Mouse (Mus musculus): ENCODE data around the gene Srpk2. TPM values are rescaled to one million over a fixed set of nuclear protein-coding genes. Genes with fewer than 3 reads are reported as not detected.

The Srpk2 gene
- polyA plus RNA-seq, 1 experiment: 71.2 TPM

- no peaks in the 10 kb centered on the region for H3K27me3 ChIP-seq (ENCODE audit: control insufficient read depth, insufficient read depth, low read length, poor library complexity, severe bottlenecking)
- no peaks in the 10 kb centered on the region for H3K4me1 ChIP-seq (ENCODE audit: control insufficient read depth, insufficient read depth, low read length)
- TF ChIP-seq CTCF (IDR thresholded peaks at IDR 0.05; ENCODE audit: low read depth, low read length): no peak
- TF ChIP-seq EP300 (IDR thresholded peaks at IDR 0.05; ENCODE audit: insufficient read depth, low read depth, low read length): no peak
- TF ChIP-seq POLR2A (IDR thresholded peaks at IDR 0.05; ENCODE audit: insufficient read depth, low read length): no peak
- H3K9ac ChIP-seq (ENCODE audit: low read depth, poor library complexity, severe bottlenecking): no peak overlapping the region
- H3K36me3 ChIP-seq (ENCODE audit: control insufficient read depth, insufficient read depth, low read length, poor library complexity, severe bottlenecking): no peaks in the 10 kb centered on the region
- no peak overlapping the region for H3K27ac ChIP-seq (ENCODE audit: insufficient read depth, low read length)
- H3K4me3 ChIP-seq (ENCODE audit: low read depth, low read length): no peak overlapping the region
- no peaks in the 10 kb centered on the region for H3K9me3 ChIP-seq (replicated peaks; ENCODE audit: control insufficient read depth, insufficient read depth, low read length, poor library complexity, severe bottlenecking)
Observed at GRCm38 (mm10) chr5:23620621-23621020, 63.8 kb downstream of the Srpk2 start.

DNA sequence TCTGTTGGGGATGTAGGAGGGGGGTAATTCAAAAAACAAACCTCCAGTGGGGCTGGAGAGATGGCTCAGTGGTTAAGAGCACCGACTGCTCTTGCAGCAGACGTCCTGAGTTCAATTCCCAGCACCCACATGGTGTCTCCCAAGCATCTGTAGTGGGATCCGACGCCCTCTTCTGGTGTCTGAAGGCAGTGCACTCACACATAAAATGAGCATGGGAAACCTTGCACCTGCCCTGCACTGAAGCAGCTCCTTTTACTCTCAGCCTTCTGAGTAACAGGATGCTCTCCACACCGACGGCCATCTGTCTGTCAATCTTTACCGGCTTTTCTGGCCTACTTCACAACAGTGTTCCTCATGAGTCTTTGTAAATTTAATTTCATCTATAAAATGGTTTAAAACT lies 65.8 kb downstream of the Srpk2 start:
- no peak overlapping the region for H3K4me3 ChIP-seq (ENCODE audit: low read depth, low read length)
- no peaks in the 10 kb centered on the region for H3K4me1 ChIP-seq (ENCODE audit: control insufficient read depth, insufficient read depth, low read length)
- no peak overlapping the region for H3K27ac ChIP-seq (ENCODE audit: insufficient read depth, low read length)
- no peak overlapping the region for H3K9ac ChIP-seq (ENCODE audit: low read depth, poor library complexity, severe bottlenecking)
- TF ChIP-seq CTCF (IDR thresholded peaks at IDR 0.05; ENCODE audit: low read depth, low read length) (peak; percentile 44), EP300 (IDR thresholded peaks at IDR 0.05; ENCODE audit: insufficient read depth, low read depth, low read length) (no peak)
- H3K9me3 ChIP-seq (replicated peaks; ENCODE audit: control insufficient read depth, insufficient read depth, low read length, poor library complexity, severe bottlenecking): no peaks in the 10 kb centered on the region
- no peaks in the 10 kb centered on the region for H3K36me3 ChIP-seq (ENCODE audit: control insufficient read depth, insufficient read depth, low read length, poor library complexity, severe bottlenecking)
- no peaks in the 10 kb centered on the region for H3K27me3 ChIP-seq (ENCODE audit: control insufficient read depth, insufficient read depth, low read length, poor library complexity, severe bottlenecking)

DNA sequence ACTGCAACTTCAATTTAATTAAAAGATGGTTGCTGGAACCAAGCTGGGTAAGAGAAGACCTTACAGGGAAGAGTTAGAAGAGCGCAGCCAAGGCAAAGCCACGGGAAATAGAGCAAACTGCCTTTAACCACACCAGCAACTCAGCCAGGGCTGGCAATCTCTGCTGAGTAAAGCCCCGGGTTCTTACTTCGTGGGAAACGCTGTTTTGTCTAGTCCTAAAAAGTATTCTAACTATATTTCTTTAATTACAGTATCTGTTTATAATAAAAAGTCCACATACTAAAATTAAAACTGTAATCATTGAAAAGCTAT lies 67.4 kb downstream of the Srpk2 start:
- no peaks in the 10 kb centered on the region for H3K36me3 ChIP-seq (ENCODE audit: control insufficient read depth, insufficient read depth, low read length, poor library complexity, severe bottlenecking)
- no peak overlapping the region for H3K9ac ChIP-seq (ENCODE audit: low read depth, poor library complexity, severe bottlenecking)
- no peaks in the 10 kb centered on the region for H3K9me3 ChIP-seq (replicated peaks; ENCODE audit: control insufficient read depth, insufficient read depth, low read length, poor library complexity, severe bottlenecking)
- H3K4me1 ChIP-seq (ENCODE audit: control insufficient read depth, insufficient read depth, low read length): no peaks in the 10 kb centered on the region
- no peak overlapping the region for H3K27ac ChIP-seq (ENCODE audit: insufficient read depth, low read length)
- H3K4me3 ChIP-seq (ENCODE audit: low read depth, low read length): no peak overlapping the region
- TF ChIP-seq EP300 (IDR thresholded peaks at IDR 0.05; ENCODE audit: insufficient read depth, low read depth, low read length) (no peak), POLR2A (IDR thresholded peaks at IDR 0.05; ENCODE audit: insufficient read depth, low read length) (no peak), CTCF (IDR thresholded peaks at IDR 0.05; ENCODE audit: low read depth, low read length) (no peak)
- H3K27me3 ChIP-seq (ENCODE audit: control insufficient read depth, insufficient read depth, low read length, poor library complexity, severe bottlenecking): no peaks in the 10 kb centered on the region

DNA sequence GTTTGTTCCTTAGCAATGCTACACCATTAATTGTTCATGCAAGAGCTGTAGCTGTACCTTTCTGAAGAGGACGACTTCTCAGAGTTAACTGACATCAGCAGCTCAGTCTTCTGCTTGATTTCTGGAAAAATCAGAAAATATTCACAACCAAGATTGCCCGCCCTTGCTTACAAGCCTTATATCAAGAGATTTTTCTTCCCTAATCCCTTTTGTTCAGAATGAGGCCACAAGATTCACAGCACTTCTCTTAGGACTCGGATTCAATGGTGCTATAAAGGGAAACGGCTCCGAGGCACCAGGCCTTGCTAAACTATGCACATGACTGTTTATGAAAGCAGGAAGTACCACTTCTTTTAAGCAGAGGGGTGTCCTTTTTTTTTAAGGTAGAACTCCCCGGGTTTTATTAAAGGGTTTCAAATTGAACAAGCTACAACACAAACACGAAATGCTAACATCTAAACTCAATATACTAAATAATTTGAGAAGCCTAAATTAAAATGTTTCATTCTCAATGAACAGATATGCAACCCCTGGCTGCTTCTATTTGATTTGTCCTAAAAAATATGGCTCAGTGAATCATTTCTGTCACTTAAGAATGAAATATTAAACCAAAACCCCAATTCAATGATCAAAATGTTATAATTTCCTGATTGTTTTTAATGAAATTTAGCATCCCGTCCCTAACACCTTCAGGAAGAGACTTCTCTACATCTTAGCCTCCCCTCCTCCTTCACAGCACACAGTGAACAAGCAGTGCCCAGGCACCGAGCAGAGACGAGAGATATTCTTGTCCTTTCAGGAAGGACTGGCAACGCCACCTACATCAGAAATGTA lies 67.9 kb downstream of the Srpk2 start:
- Histone ChIP-seq H3K27me3 (ENCODE audit: control insufficient read depth, insufficient read depth, low read length, poor library complexity, severe bottlenecking) (no peaks in the 10 kb centered on the region), H3K9ac (ENCODE audit: low read depth, poor library complexity, severe bottlenecking) (no peak overlapping the region), H3K4me3 (ENCODE audit: low read depth, low read length) (no peak overlapping the region), H3K36me3 (ENCODE audit: control insufficient read depth, insufficient read depth, low read length, poor library complexity, severe bottlenecking) (no peaks in the 10 kb centered on the region), H3K4me1 (ENCODE audit: control insufficient read depth, insufficient read depth, low read length) (no peaks in the 10 kb centered on the region), H3K9me3 (replicated peaks; ENCODE audit: control insufficient read depth, insufficient read depth, low read length, poor library complexity, severe bottlenecking) (no peaks in the 10 kb centered on the region), H3K27ac (ENCODE audit: insufficient read depth, low read length) (no peak overlapping the region)
- TF ChIP-seq EP300 (IDR thresholded peaks at IDR 0.05; ENCODE audit: insufficient read depth, low read depth, low read length): no peak
- TF ChIP-seq CTCF (IDR thresholded peaks at IDR 0.05; ENCODE audit: low read depth, low read length): no peak
- no peak for TF ChIP-seq POLR2A (IDR thresholded peaks at IDR 0.05; ENCODE audit: insufficient read depth, low read length)

DNA sequence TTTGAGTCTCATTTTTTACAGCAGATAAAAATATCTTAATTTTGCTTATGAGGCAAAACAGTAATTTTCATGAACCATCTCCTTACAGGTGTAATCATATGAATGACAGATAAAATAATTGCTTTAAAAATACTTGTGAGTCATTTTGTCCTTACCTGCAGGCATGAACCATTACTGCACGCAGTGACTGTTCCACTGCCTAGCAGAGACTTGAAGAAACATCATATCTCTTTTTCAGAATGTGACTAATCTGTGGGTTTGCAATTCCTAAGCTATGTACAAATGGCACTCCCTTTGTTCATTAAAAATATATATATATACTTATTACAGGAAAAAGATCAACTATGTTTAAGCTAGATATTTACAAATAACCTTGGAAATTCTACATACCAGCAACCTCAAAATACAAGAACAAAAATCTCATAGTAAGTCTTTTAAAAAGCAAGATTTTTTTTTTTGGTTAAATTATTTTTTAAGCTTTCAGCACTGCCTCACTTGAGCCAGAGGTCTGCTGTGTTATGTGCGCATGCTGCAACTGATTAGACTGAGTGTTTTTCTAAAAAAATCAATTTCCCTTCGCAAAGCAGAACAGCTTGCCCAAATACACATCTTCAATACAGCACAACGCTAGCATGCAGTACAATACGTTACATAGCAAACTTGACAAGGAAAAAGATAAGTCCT lies 68.7 kb downstream of the Srpk2 start:
- no peaks in the 10 kb centered on the region for H3K27me3 ChIP-seq (ENCODE audit: control insufficient read depth, insufficient read depth, low read length, poor library complexity, severe bottlenecking)
- H3K27ac ChIP-seq (ENCODE audit: insufficient read depth, low read length): no peak overlapping the region
- no peaks in the 10 kb centered on the region for H3K36me3 ChIP-seq (ENCODE audit: control insufficient read depth, insufficient read depth, low read length, poor library complexity, severe bottlenecking)
- H3K4me1 ChIP-seq (ENCODE audit: control insufficient read depth, insufficient read depth, low read length): no peaks in the 10 kb centered on the region
- TF ChIP-seq EP300 (IDR thresholded peaks at IDR 0.05; ENCODE audit: insufficient read depth, low read depth, low read length): no peak
- TF ChIP-seq POLR2A (IDR thresholded peaks at IDR 0.05; ENCODE audit: insufficient read depth, low read length): no peak
- no peak for TF ChIP-seq CTCF (IDR thresholded peaks at IDR 0.05; ENCODE audit: low read depth, low read length)
- H3K4me3 ChIP-seq (ENCODE audit: low read depth, low read length): no peak overlapping the region
- H3K9me3 ChIP-seq (replicated peaks; ENCODE audit: control insufficient read depth, insufficient read depth, low read length, poor library complexity, severe bottlenecking): no peaks in the 10 kb centered on the region
- no peak overlapping the region for H3K9ac ChIP-seq (ENCODE audit: low read depth, poor library complexity, severe bottlenecking)

DNA sequence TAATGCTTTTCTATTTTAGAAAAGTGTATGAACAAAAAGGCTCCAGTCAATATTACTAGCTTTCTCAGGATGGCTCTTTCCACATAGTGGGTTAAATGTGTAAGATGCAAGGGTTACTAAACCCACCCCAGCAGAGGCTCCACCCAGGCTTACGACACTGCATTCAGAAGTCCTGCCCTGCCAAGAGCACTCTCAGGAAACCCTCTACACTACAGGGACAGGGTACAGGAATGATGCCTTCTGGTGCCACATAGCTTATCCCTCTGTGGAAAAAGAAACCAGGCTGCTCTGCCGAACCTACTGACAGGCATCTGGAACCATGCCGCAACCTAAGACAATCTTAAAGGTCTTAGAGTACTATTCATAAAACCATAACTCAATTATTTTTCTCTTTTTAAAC lies 71.6 kb downstream of the Srpk2 start:
- Histone ChIP-seq H3K4me1 (ENCODE audit: control insufficient read depth, insufficient read depth, low read length) (no peaks in the 10 kb centered on the region), H3K4me3 (ENCODE audit: low read depth, low read length) (no peak overlapping the region), H3K36me3 (ENCODE audit: control insufficient read depth, insufficient read depth, low read length, poor library complexity, severe bottlenecking) (no peaks in the 10 kb centered on the region), H3K27me3 (ENCODE audit: control insufficient read depth, insufficient read depth, low read length, poor library complexity, severe bottlenecking) (no peaks in the 10 kb centered on the region), H3K9ac (ENCODE audit: low read depth, poor library complexity, severe bottlenecking) (no peak overlapping the region), H3K27ac (ENCODE audit: insufficient read depth, low read length) (no peak overlapping the region), H3K9me3 (replicated peaks; ENCODE audit: control insufficient read depth, insufficient read depth, low read length, poor library complexity, severe bottlenecking) (no peaks in the 10 kb centered on the region)
- TF ChIP-seq EP300 (IDR thresholded peaks at IDR 0.05; ENCODE audit: insufficient read depth, low read depth, low read length): no peak
- TF ChIP-seq POLR2A (IDR thresholded peaks at IDR 0.05; ENCODE audit: insufficient read depth, low read length): no peak
- no peak for TF ChIP-seq CTCF (IDR thresholded peaks at IDR 0.05; ENCODE audit: low read depth, low read length)

Data from ES-Bruce4 (cell line).